Mouse (Mus musculus) liver, embryonic 15.5 days (tissue): Measurements from ENCODE around the gene Cwc25. TPM values are rescaled to one million over a fixed set of nuclear protein-coding genes. Genes with fewer than 3 reads are reported as not detected.
A peak's percentile ranks its signal among the peaks of the same experiment; 100 is the strongest.
"Not testable (repeated sequence)": the region's sequence is repeated elsewhere in the genome, so short reads cannot be mapped to it uniquely, and the experiment has no call there.

Source experiments
- ATAC-seq: fragments of 200-750 bp; cut with Nextera tagmentation; 2 replicates; pipeline ENCODE4 v1.8.0; 2017; ENCODE audit warnings: moderate number of reproducible peaks, mild to moderate bottlenecking, moderate library complexity; ENCODE audit not compliant: insufficient read depth
- H3K27ac ChIP-seq: fragments of 300-500 bp; sonication (generic); replicated peaks from 2 replicates; pipeline ENCODE4 v1.5.1; 2015; ENCODE audit warnings: mild to moderate bottlenecking, inconsistent platforms
- H3K27me3 ChIP-seq: fragments of 300-500 bp; sonication (generic); 2 replicates; pipeline ENCODE4 v1.6.1; 2015; ENCODE audit warnings: mild to moderate bottlenecking, inconsistent platforms
- H3K36me3 ChIP-seq: fragments of 300-500 bp; sonication (generic); replicated peaks from 2 replicates; pipeline ENCODE4 v1.6.1; 2015; ENCODE audit warnings: moderate library complexity, mild to moderate bottlenecking, inconsistent platforms
- H3K4me1 ChIP-seq: fragments of 300-500 bp; sonication (generic); replicated peaks from 2 replicates; pipeline ENCODE4 v1.6.1; 2015; ENCODE audit warnings: inconsistent platforms
- H3K4me2 ChIP-seq: fragments of 300-500 bp; sonication (generic); 2 replicates; pipeline ENCODE4 v1.6.1; 2015; ENCODE audit warnings: moderate library complexity, mild to moderate bottlenecking, inconsistent platforms
- H3K4me3 ChIP-seq: fragments of 300-500 bp; sonication (generic); replicated peaks from 2 replicates; pipeline ENCODE4 v1.5.1; 2015; ENCODE audit warnings: mild to moderate bottlenecking, inconsistent platforms
- H3K9ac ChIP-seq: fragments of 300-500 bp; sonication (generic); 2 replicates; pipeline ENCODE4 v1.6.1; 2015; ENCODE audit warnings: moderate library complexity, mild to moderate bottlenecking, inconsistent platforms
- H3K9me3 ChIP-seq: fragments of 300-500 bp; sonication (generic); replicated peaks from 2 replicates; pipeline ENCODE4 v1.6.1; 2016; ENCODE audit warnings: inconsistent platforms
- WGBS: fragments of 180-500 bp; shearing (Covaris S2); methylation state at CpG from one replicate; pipeline ENCODE4 v1.1.7; 2015; ENCODE audit warnings: mixed read lengths; ENCODE audit not compliant: insufficient replicate concordance; 5-methylcytosine and 5-hydroxymethylcytosine counted together
- polyA plus RNA-seq: library from polyadenylated mRNA; unstranded; fragments of >200 nt; fragmentation: Nextera tagmentation; extraction: Ambion mirVana; gene quantifications from 2 replicates; pipeline ENCODE4 v1.2.1, GENCODE M21; 2015

The Cwc25 gene
- polyA plus RNA-seq, 1 experiment from 2014 or later = 5.4 TPM

DNA sequence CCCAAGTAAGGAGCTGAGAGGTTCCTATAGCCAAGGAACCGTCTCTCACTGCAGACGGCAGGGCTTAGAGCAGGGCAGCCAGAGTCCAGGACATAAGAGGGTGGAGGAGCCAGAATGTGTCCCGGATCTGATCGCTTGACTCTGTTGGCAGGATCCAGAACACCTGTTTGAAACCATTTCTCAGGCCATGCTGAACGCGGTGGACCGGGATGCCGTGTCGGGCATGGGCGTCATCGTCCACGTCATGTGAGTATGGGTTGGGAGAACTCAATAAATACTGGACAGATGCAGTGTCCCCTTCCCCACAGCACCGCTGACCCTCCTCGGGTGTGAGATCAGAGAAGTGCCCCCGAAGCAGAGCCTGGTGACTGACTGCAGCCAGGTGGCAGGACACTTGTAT is 54.1 kb downstream of the Cwc25 start:
- H3K27ac ChIP-seq = no peak overlapping the region
- no peaks in the 10 kb centered on the region for H3K27me3 ChIP-seq
- 86% methylated on average over 15 of the region's 15 CpGs for WGBS
- H3K4me1 ChIP-seq = peaks cover 4% of the 10 kb centered on the region; the same call in 1 of the 2 replicates
- H3K4me2 ChIP-seq = no peak overlapping the region
- no peak for ATAC-seq
- H3K9me3 ChIP-seq = no peaks in the 10 kb centered on the region
- peaks cover 60% of the 10 kb centered on the region for H3K36me3 ChIP-seq
- no peak overlapping the region for H3K4me3 ChIP-seq
- no peak overlapping the region for H3K9ac ChIP-seq

- Histone ChIP-seq H3K4me1 (peaks cover 4% of the 10 kb centered on the region; the same call in 1 of the 2 replicates), H3K36me3 (peaks cover 69% of the 10 kb centered on the region)
- no peak for ATAC-seq
Observed at GRCm38 (mm10) chr11:97711200-97711900, 55.0 kb downstream of the Cwc25 start.

GRCm38 (mm10) chr11:97710067-97710466 is 56.3 kb downstream of the Cwc25 start:
- H3K27me3 ChIP-seq, H3K4me1 ChIP-seq, H3K9ac ChIP-seq, ATAC-seq, H3K27ac ChIP-seq, H3K9me3 ChIP-seq, H3K4me2 ChIP-seq, H3K4me3 ChIP-seq: not testable (repeated sequence)
- H3K36me3 ChIP-seq = peaks cover 79% of the 10 kb centered on the region
- 59% methylated on average over 2 of the region's 2 CpGs for WGBS

More at GRCm38 (mm10) chr11:97711200-97711900, 55.0 kb downstream of the Cwc25 start:
- WGBS = 59% methylated on average over 13 of the region's 13 CpGs
- Histone ChIP-seq H3K9me3 (no peaks in the 10 kb centered on the region), H3K4me2 (no peak overlapping the region), H3K27me3 (no peaks in the 10 kb centered on the region), H3K9ac (no peak overlapping the region), H3K4me3 (no peak overlapping the region), H3K27ac (no peak overlapping the region)

GRCm38 (mm10) chr11:97703039-97703826 is 63.1 kb downstream of the Cwc25 start, which contains the start of gene Psmb3:
Gene Psmb3, plus strand, starts transcription at chr11:97703399.
- WGBS = under 1% methylated on average over 35 of the region's 35 CpGs
- H3K4me1 ChIP-seq = peaks cover 62% of the 10 kb centered on the region
- H3K27me3 ChIP-seq = peaks cover 46% of the 10 kb centered on the region
- peaks cover 31% of the 10 kb centered on the region for H3K36me3 ChIP-seq
- no peaks in the 10 kb centered on the region for H3K9me3 ChIP-seq
- H3K4me2 ChIP-seq = peak within 1 kb of the TSS; percentile 92
- H3K27ac ChIP-seq = peak within 1 kb of the TSS; percentile 77
- peak within 1 kb of the TSS; percentile 82 for H3K9ac ChIP-seq
- peak; percentile 90 for ATAC-seq
- peak within 1 kb of the TSS; percentile 91 for H3K4me3 ChIP-seq

DNA sequence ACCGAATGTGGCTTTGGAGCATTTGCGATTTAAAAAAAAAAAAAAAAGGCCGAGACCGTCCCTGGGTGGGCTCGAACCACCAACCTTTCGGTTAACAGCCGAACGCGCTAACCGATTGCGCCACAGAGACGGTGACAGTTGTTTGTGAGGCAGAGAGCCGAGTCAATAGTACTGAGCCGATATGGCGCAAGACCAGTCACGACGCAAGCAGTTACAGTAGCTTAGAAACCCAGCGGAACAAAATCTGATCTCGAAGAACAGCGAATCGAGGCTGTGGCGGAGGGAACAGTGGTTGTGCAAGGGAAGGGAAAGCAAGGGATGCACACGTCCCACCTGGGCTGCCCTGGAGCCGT is 64.0 kb downstream of the Cwc25 start:
- Histone ChIP-seq H3K4me1 (peaks cover 69% of the 10 kb centered on the region), H3K27me3 (peaks cover 55% of the 10 kb centered on the region)

DNA sequence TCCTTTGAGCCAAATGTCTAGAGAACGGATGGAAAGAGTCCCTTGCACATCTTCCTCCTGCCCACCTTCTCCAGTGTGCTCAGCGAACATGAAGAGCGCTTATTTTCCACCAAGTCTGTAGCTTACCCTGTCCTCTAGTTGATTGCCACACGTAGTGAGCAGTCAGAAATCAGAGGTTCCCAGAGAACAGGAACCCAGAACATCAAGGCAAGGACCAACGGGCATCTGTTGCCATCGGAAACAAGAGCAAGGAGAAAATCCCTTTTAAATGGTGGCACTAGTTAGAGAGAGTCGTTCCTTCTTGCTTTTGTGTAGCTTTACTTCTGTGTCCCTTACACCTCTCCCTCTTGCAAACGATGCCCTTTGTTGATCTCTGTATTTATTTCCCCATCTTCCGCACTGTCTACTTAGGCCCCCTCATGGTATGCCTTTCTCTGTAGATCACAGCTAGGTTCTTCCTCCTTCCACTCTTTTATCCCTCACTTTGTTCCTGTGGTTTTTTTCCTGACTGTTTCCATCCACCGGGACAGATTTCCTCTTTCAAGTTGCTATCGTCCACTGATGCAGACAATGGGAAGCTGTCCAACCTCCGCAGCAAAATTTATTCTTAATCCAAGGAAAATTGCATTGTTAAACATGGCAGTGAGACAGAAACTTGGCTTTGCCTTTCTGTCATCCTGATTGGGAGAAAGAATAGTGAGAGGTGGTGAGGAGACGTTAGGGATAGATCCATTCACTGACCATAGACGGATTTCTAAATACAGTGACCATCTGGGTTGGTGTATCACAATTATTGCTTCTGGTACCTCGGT is 64.6 kb downstream of the Cwc25 start:
- WGBS = 36% methylated on average over 15 of the region's 15 CpGs
- no peak overlapping the region for H3K27ac ChIP-seq
- peak overlapping the region; percentile 92 for H3K4me2 ChIP-seq
- H3K9me3 ChIP-seq = no peaks in the 10 kb centered on the region
- ATAC-seq = no peak
- peaks cover 61% of the 10 kb centered on the region for H3K27me3 ChIP-seq
- peak overlapping the region; percentile 91 for H3K4me3 ChIP-seq
- no peak overlapping the region; the same call in 1 of the 2 replicates for H3K9ac ChIP-seq
- peaks cover 70% of the 10 kb centered on the region for H3K4me1 ChIP-seq
- H3K36me3 ChIP-seq = peaks cover 17% of the 10 kb centered on the region

More for the DNA sequence above, 64.0 kb downstream of the Cwc25 start:
- Histone ChIP-seq H3K9ac (peak overlapping the region; percentile 60), H3K27ac (peak overlapping the region; percentile 77), H3K4me3 (peak overlapping the region; percentile 91), H3K36me3 (peaks cover 23% of the 10 kb centered on the region), H3K4me2 (peak overlapping the region; percentile 92), H3K9me3 (no peaks in the 10 kb centered on the region)
- no peak for ATAC-seq
- WGBS = under 1% methylated on average over 24 of the region's 24 CpGs

DNA sequence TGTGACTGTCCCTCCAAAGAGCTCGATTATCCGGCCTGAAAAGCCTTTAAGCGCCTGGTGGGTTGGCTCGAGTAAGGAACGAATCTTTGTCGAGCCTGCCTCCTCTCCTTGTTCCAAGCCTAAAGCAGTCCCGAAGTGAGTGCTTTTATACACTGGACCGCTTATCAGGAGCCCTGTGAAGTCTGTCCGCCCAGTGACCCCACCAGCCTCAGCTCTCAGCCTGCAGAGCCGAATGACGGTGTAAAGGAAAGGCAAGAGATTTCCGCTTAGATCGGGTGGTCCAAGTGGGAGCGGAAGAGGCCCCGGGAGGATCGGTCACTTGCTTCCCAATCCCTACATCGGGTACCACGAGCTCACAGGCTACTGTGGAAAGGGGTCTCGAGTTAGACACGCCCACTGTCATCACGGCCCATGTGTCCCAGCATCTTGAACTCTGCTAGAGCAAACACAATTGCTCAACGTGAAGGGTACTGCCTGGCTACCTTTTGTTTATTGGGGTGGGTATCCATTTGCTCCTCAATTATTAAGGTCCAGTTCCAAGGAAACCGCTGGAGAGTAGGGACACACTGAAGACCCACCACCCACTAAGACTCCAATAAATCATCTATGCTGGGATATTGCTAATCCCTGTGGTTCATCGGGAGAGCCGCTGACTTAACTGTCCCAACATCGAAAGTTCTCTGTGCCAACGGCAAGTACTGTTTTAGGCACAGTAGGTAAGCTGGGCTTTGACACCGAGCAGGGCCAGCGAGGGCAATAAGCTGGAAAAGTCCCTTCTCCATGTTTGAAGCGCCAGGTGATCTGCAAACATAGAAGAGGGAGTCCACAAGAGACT is 65.4 kb downstream of the Cwc25 start:
- Histone ChIP-seq H3K9ac (peak overlapping the region; percentile 39; the same call in 1 of the 2 replicates), H3K9me3 (no peaks in the 10 kb centered on the region), H3K4me3 (peak overlapping the region; percentile 59), H3K27ac (peak overlapping the region; percentile 64; the same call in 1 of the 2 replicates), H3K27me3 (peaks cover 66% of the 10 kb centered on the region), H3K4me1 (peaks cover 70% of the 10 kb centered on the region), H3K4me2 (peak overlapping the region; percentile 92), H3K36me3 (0 out of 2 replicates have a peak, but pooled peaks cover 9% of the 10 kb centered on the region)
- 18% methylated on average over 30 of the region's 30 CpGs for WGBS
- no peak for ATAC-seq

GRCm38 (mm10) chr11:97700003-97700745 is 66.2 kb downstream of the Cwc25 start, which contains the start of gene Pcgf2:
Gene Pcgf2, minus strand, starts transcription at chr11:97700497.
- H3K36me3 ChIP-seq = 0 out of 2 replicates have a peak, but pooled peaks cover 3% of the 10 kb centered on the region
- peak within 1 kb of the TSS; percentile 52; the same call in 1 of the 2 replicates for H3K9ac ChIP-seq
- WGBS = under 1% methylated on average over 85 of the region's 85 CpGs
- ATAC-seq = no peak
- H3K27ac ChIP-seq = peak within 1 kb of the TSS; percentile 64
- peak within 1 kb of the TSS; percentile 59 for H3K4me3 ChIP-seq
- H3K4me2 ChIP-seq = peak within 1 kb of the TSS; percentile 92
- H3K4me1 ChIP-seq = peaks cover 77% of the 10 kb centered on the region
- H3K9me3 ChIP-seq = no peaks in the 10 kb centered on the region
- peaks cover 66% of the 10 kb centered on the region for H3K27me3 ChIP-seq

DNA sequence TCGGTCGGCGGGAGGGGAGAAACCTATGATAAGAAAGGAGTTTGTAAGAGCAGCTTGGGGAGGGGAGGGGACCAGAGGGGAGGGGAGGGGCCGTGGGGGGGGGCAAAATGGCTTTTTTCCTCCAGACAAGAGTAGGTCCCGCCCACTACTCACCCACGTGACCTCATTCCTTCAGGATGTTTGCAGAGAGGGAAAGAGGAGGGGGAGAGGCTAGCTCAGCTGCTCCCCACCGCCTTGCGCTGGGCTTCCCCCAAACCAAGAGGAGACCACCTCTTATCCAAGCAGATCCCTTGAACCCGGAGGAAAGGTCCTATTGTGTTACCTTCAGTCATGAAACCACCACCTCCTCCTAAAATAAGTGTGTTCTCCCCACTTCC is 66.7 kb downstream of the Cwc25 start:
- Histone ChIP-seq H3K9me3 (no peaks in the 10 kb centered on the region), H3K4me1 (peaks cover 73% of the 10 kb centered on the region), H3K36me3 (no peaks in the 10 kb centered on the region), H3K4me2 (peak overlapping the region; percentile 92), H3K4me3 (peak overlapping the region; percentile 59), H3K27me3 (peaks cover 66% of the 10 kb centered on the region), H3K9ac (peak overlapping the region; percentile 39; the same call in 1 of the 2 replicates), H3K27ac (peak overlapping the region; percentile 64)
- WGBS = 0% methylated on average over 6 of the region's 9 CpGs
- ATAC-seq = no peak
